Mouse (Mus musculus): Measurements from ENCODE around the gene Ogn. TPM values are rescaled to one million over a fixed set of nuclear protein-coding genes. Genes with fewer than 3 reads are reported as not detected.

Gene Ogn
- polyA plus RNA-seq, 1 experiment from 2014 or later, result 68.3 TPM

- peaks cover 7% of the 10 kb centered on the region for H3K36me3 ChIP-seq (ENCODE audit: control insufficient read depth, insufficient read depth)
- no peak for TF ChIP-seq CTCF (IDR thresholded peaks at IDR 0.05; ENCODE audit: low read depth)
- no peaks in the 10 kb centered on the region for H3K27me3 ChIP-seq (replicated peaks; ENCODE audit: control insufficient read depth, insufficient read depth, low read length)
- peak overlapping the region; percentile 67 for H3K4me3 ChIP-seq (ENCODE audit: low read depth, low read length)
- WGBS, result 1% methylated on average over 4 of the region's 4 CpGs
- no peaks in the 10 kb centered on the region for H3K9me3 ChIP-seq (ENCODE audit: control insufficient read depth)
- 0 out of 2 replicates have a peak overlapping the region, but pooled peaks have one; percentile 42 for H3K9ac ChIP-seq (ENCODE audit: low read depth, low read length)
- H3K4me2 ChIP-seq (replicated peaks; ENCODE audit: low read depth), result peak overlapping the region; percentile 95
- no peak overlapping the region for H3K27ac ChIP-seq (ENCODE audit: low read depth, low read length)
- ATAC-seq, result no peak
- no peaks in the 10 kb centered on the region for H3K4me1 ChIP-seq (replicated peaks; ENCODE audit: control insufficient read depth, insufficient read depth, low read length)
These were observed 44.0 kb downstream of the Ogn start for GRCm38 (mm10) chr13:49651781-49652351.

DNA sequence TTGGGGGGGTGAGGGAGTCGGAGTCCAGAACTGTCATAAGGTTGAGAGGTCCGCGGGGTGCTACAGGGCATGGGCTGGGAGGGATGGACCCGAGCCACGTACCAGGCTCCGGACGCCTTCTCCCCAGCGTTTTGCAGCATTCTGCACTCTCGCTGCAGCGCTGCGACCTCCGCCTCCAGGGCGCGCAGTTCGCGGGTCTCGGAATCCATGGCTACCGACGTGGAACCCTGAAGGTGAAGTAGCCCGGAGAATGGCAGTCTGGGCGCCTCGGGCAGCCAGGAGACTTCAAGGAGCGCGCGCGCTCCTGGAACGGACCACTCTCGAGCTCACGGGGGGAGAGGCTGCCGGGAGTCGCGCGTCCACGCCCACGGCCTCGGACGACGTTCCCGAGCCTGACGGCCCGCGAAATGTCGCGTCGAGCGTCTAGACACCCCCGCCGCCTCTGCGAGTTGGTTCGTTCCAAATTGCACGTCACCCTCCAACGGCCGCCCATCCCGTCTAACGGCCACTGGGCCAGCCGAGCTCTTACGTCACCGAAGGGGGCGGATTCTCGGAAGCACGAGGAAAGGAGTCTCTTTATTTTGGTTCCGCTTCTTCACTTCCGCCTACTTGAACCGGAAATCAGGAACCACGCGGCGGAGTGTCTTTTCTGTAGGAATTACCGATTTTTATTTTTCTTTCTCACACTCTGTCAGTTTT, 44.8 kb downstream of the Ogn start, which contains the start of the genes Cenpp and Nol8:
Cenpp (minus strand) TSS at position 305 of the 699 bp plus-strand sequence.
Nol8 (plus strand) TSS at position 598 of the 699 bp plus-strand sequence.
- H3K36me3 ChIP-seq (ENCODE audit: control insufficient read depth, insufficient read depth), result peaks cover 8% of the 10 kb centered on the region
- H3K4me2 ChIP-seq (replicated peaks; ENCODE audit: low read depth), result peak within 1 kb of the TSS; percentile 95
- no peaks in the 10 kb centered on the region for H3K9me3 ChIP-seq (ENCODE audit: control insufficient read depth)
- TF ChIP-seq CTCF (IDR thresholded peaks at IDR 0.05; ENCODE audit: low read depth), result peak; percentile 46
- H3K4me3 ChIP-seq (ENCODE audit: low read depth, low read length), result peak within 1 kb of the TSS; percentile 67
- H3K27me3 ChIP-seq (replicated peaks; ENCODE audit: control insufficient read depth, insufficient read depth, low read length), result no peaks in the 10 kb centered on the region
- peak within 1 kb of the TSS; percentile 41; the same call in 1 of the 2 replicates for H3K27ac ChIP-seq (ENCODE audit: low read depth, low read length)
- ATAC-seq, result peak; percentile 99
- peak within 1 kb of the TSS; percentile 49 for H3K9ac ChIP-seq (ENCODE audit: low read depth, low read length)
- WGBS, result under 1% methylated on average over 68 of the region's 68 CpGs
- H3K4me1 ChIP-seq (replicated peaks; ENCODE audit: control insufficient read depth, insufficient read depth, low read length), result no peaks in the 10 kb centered on the region

- Histone ChIP-seq H3K27ac (ENCODE audit: low read depth, low read length) (0 out of 2 replicates have a peak overlapping the region, but pooled peaks have one; percentile 3), H3K9ac (ENCODE audit: low read depth, low read length) (peak overlapping the region; percentile 49), H3K9me3 (ENCODE audit: control insufficient read depth) (no peaks in the 10 kb centered on the region), H3K4me3 (ENCODE audit: low read depth, low read length) (peak overlapping the region; percentile 67), H3K36me3 (ENCODE audit: control insufficient read depth, insufficient read depth) (peaks cover 8% of the 10 kb centered on the region), H3K27me3 (replicated peaks; ENCODE audit: control insufficient read depth, insufficient read depth, low read length) (no peaks in the 10 kb centered on the region), H3K4me2 (replicated peaks; ENCODE audit: low read depth) (peak overlapping the region; percentile 71), H3K4me1 (replicated peaks; ENCODE audit: control insufficient read depth, insufficient read depth, low read length) (no peaks in the 10 kb centered on the region)
- no peak for TF ChIP-seq CTCF (IDR thresholded peaks at IDR 0.05; ENCODE audit: low read depth)
- ATAC-seq, result peak; percentile 78
- 0% methylated on average over 16 of the region's 16 CpGs for WGBS
These were observed 45.3 kb downstream of the Ogn start for GRCm38 (mm10) chr13:49653180-49653541.

Other genes starting within 250 kb of the Ogn start
- gene Ippk, start 186.8 kb upstream of the Ogn start, polyA plus RNA-seq (2015; fragmentation: Nextera tagmentation; extraction: Ambion mirVana), result 10.4 and 11.5 TPM in 2 replicates
- 0.55 and 0.57 TPM in 2 replicates for gene Tes3-ps, start 114.7 kb upstream of the Ogn start, polyA plus RNA-seq (2015; fragmentation: Nextera tagmentation; extraction: Ambion mirVana)
- gene Ecm2, start 103.2 kb upstream of the Ogn start, polyA plus RNA-seq (2015; fragmentation: Nextera tagmentation; extraction: Ambion mirVana), result 1.1 and 1.7 TPM in 2 replicates
- gene Aspn, start 63.6 kb upstream of the Ogn start, polyA plus RNA-seq (2015; fragmentation: Nextera tagmentation; extraction: Ambion mirVana), result 45.9 and 46.8 TPM in 2 replicates
- 0.22 and 0.33 TPM in 2 replicates for gene Omd, start 25.6 kb upstream of the Ogn start, polyA plus RNA-seq (2015; fragmentation: Nextera tagmentation; extraction: Ambion mirVana)
- gene Cenpp, start 44.7 kb downstream of the Ogn start, polyA plus RNA-seq (2015; fragmentation: Nextera tagmentation; extraction: Ambion mirVana), result 10.4 and 12.1 TPM in 2 replicates
- gene Nol8, start 45.0 kb downstream of the Ogn start, polyA plus RNA-seq (2015; fragmentation: Nextera tagmentation; extraction: Ambion mirVana), result 9.7 and 12.7 TPM in 2 replicates
- gene Iars, start 74.1 kb downstream of the Ogn start, polyA plus RNA-seq (2015; fragmentation: Nextera tagmentation; extraction: Ambion mirVana), result 13.7 and 16.1 TPM in 2 replicates
- gene Gm30302, start 191.0 kb downstream of the Ogn start, polyA plus RNA-seq (2015; fragmentation: Nextera tagmentation; extraction: Ambion mirVana), result not detected in 2 replicates